In the genomic region with DNA sequence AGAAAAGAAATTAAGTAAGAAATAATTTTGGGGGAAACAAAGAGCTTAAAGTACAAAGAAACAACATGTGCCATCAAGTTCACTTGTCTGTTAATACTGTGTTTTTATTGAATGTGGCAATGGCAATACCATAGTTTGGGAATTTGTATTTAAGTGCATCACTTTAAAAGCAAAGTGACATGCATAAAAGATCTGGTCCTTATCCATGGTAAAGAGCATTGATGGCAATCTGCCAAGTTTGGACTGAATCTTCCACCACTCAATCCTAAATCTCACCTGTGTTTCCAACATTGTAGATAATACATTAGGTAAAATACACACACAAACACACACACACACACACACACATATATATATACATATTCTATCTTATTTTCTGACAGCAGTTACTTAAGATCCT, we compare ENCODE assay signal across 15 mouse cellular contexts.
"Had no signal": no experiment of that assay in that cellular context is flagged by ENCODE, and none has a peak within 500 bp of the region (broad histone marks: within the 10 kb centered on the region; RNA-seq: fewer than 3 reads in every experiment).

No protein-coding gene starts in this region.

- H3K27me3 ChIP-seq: neural tube, embryonic 15.5 days; stomach, embryonic 15.5 days had no signal

- DNase-seq: retina, postnatal 1 day; right cerebral cortex, adult 18-20 months; right cerebral cortex, postnatal 14 days; right cerebral cortex, postnatal 25 days; right cerebral cortex, postnatal 4 days; spleen, adult 18-20 months; thymus, adult 18-20 months; thymus, adult 2 months; thymus, postnatal 14 days; thymus, postnatal 25 days; thymus, postnatal 36 days; thymus, postnatal 4 days had no signal

- H3K9ac ChIP-seq: neural tube, embryonic 15.5 days; stomach, embryonic 15.5 days had no signal

- H3K4me3 ChIP-seq: neural tube, embryonic 15.5 days; stomach, embryonic 15.5 days had no signal

- H3K4me2 ChIP-seq: neural tube, embryonic 15.5 days; stomach, embryonic 15.5 days had no signal

- H3K9me3 ChIP-seq: neural tube, embryonic 15.5 days; stomach, embryonic 15.5 days had no signal

- H3K4me1 ChIP-seq: neural tube, embryonic 15.5 days; stomach, embryonic 15.5 days had no signal

- H3K27ac ChIP-seq: neural tube, embryonic 15.5 days; stomach, embryonic 15.5 days; stomach, postnatal 0 days had no signal

- H3K36me3 ChIP-seq: neural tube, embryonic 15.5 days; stomach, embryonic 15.5 days had no signal
